Mouse (Mus musculus) liver, embryonic 14.5 days (tissue): ENCODE results near the gene Sgk2.

Source experiments
- CTCF ChIP-seq: IDR thresholded peaks from 2 replicates; pipeline ENCODE4 v1.5.1; 2016; ENCODE audit warnings: antibody characterized with exemption, low read depth, control low read depth
- EP300 ChIP-seq: IDR thresholded peaks from 2 replicates; pipeline ENCODE4 v1.6.1; 2016; ENCODE audit warnings: antibody characterized with exemption, low read depth

DNA sequence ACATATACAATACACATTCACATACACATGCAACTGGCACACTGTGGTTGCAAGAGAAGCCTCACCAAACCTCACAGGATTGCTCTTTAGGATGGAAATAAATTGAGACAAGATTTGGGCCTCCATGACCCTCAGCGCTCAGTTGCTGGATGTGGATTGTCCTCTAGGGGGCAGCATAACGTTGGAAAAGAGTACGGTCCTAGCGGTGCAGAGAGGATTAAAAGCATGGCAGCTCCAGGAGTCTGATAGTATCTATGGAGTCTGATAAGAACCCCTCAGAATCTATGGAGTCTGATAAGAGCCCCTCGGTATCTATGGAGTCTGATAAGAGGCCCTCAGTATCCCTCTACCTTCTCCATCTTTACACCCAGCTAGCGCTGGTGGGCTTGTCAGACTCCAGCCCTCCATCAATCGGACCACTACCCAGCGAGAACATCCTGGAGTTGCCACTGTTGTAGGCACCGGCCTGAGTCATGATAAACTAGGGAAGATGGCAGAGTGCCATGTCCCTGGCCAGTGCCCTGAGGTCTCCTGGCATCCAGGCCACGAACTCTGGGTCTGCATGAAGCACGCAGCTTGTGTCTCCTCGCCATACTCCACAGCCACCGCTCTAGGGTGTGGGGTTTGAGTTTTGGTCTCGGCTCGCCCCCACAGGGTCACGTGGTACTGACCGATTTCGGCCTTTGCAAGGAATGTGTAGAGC, 11.5 kb downstream of the Sgk2 start:
- peak; percentile 91 for TF ChIP-seq CTCF
- TF ChIP-seq EP300, result no peak
